Mouse (Mus musculus) forebrain, embryonic 15.5 days (tissue): ENCODE results near the gene Nab2. TPM values are rescaled to one million over a fixed set of nuclear protein-coding genes. Genes with fewer than 3 reads are reported as not detected.

Source experiments
- ATAC-seq: fragments of 200-750 bp; cut with Nextera tagmentation; replicated peaks from 2 replicates; pipeline ENCODE4 v1.8.0; 2017; ENCODE audit warnings: mild to moderate bottlenecking, moderate TSS enrichment, moderate library complexity
- H3K27ac ChIP-seq: fragments of 300-500 bp; sonication (generic); replicated peaks from 2 replicates; pipeline ENCODE4 v1.5.1; 2015; ENCODE audit warnings: mild to moderate bottlenecking, inconsistent platforms
- H3K27me3 ChIP-seq: fragments of 300-500 bp; sonication (generic); 2 replicates; pipeline ENCODE4 v1.6.1; 2015; ENCODE audit warnings: inconsistent platforms
- H3K36me3 ChIP-seq: fragments of 300-500 bp; sonication (generic); 2 replicates; pipeline ENCODE4 v1.6.1; 2015; ENCODE audit warnings: mild to moderate bottlenecking, inconsistent platforms
- H3K4me1 ChIP-seq: fragments of 300-500 bp; sonication (generic); 2 replicates; pipeline ENCODE4 v1.6.1; 2015; ENCODE audit warnings: inconsistent platforms
- H3K4me2 ChIP-seq: fragments of 300-500 bp; sonication (generic); replicated peaks from 2 replicates; pipeline ENCODE4 v1.6.1; 2015; ENCODE audit warnings: mild to moderate bottlenecking, inconsistent platforms
- H3K4me3 ChIP-seq: fragments of 300-500 bp; sonication (generic); 2 replicates; pipeline ENCODE4 v1.5.1; 2015; ENCODE audit warnings: mild to moderate bottlenecking, inconsistent platforms
- H3K9ac ChIP-seq: fragments of 300-500 bp; sonication (generic); replicated peaks from 2 replicates; pipeline ENCODE4 v1.6.1; 2015; ENCODE audit warnings: mild to moderate bottlenecking, inconsistent platforms
- H3K9me3 ChIP-seq: fragments of 300-500 bp; sonication (generic); 2 replicates; pipeline ENCODE4 v1.6.1; 2016; ENCODE audit warnings: inconsistent platforms
- WGBS: fragments of 180-500 bp; shearing (Covaris S2); methylation state at CpG from one replicate; pipeline ENCODE4 v1.1.7; 2015; ENCODE audit warnings: mixed read lengths; 5-methylcytosine and 5-hydroxymethylcytosine counted together
- polyA plus RNA-seq: library from polyadenylated mRNA; unstranded; fragments of >200 nt; fragmentation: Nextera tagmentation; extraction: Ambion mirVana; gene quantifications from 2 replicates; pipeline ENCODE4 v1.2.1, GENCODE M21; 2015

Nab2 gene
- polyA plus RNA-seq, 1 experiment from 2014 or later, result 2.9 TPM

GRCm38 (mm10) chr10:127691053-127691452, 22.7 kb upstream of the Nab2 start:
- Histone ChIP-seq H3K4me3 (no peak overlapping the region), H3K36me3 (peaks cover 4% of the 10 kb centered on the region), H3K9ac (no peak overlapping the region), H3K9me3 (no peaks in the 10 kb centered on the region), H3K27me3 (no peaks in the 10 kb centered on the region), H3K4me2 (no peak overlapping the region), H3K4me1 (no peaks in the 10 kb centered on the region), H3K27ac (no peak overlapping the region)
- ATAC-seq, result no peak
- whole genome bisulfite sequencing, result 33% methylated on average over 1 of the region's 1 CpGs

- Histone ChIP-seq H3K27ac (no peak overlapping the region), H3K4me1 (peaks cover 8% of the 10 kb centered on the region), H3K9ac (no peak overlapping the region), H3K36me3 (no peaks in the 10 kb centered on the region), H3K27me3 (no peaks in the 10 kb centered on the region), H3K4me2 (no peak overlapping the region), H3K9me3 (no peaks in the 10 kb centered on the region), H3K4me3 (no peak overlapping the region)
- WGBS, result 90% methylated on average over 6 of the region's 6 CpGs
- ATAC-seq, result no peak
Measured at GRCm38 (mm10) chr10:127682886-127683285, 14.5 kb upstream of the Nab2 start.

DNA sequence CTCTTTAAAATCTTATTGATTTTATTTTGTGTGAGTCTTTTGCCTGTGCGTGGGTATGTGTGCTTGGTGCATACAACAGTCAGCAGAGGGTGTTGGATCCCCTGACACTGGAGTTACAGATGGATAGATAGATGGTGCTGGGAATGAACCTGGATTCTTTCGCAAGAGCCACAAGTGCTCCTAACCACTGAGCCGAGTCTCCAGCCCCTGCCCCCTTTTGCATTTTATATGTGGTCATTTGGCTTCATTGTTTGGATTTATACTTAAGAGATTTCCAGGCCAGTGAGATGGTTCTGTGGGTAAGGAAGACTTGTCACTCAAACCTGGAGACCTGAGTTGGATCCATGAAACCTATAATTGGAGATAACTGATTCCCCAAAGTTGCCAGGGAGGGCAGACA, 11.5 kb upstream of the Nab2 start:
- no peak overlapping the region for H3K4me3 ChIP-seq
- H3K9ac ChIP-seq, result no peak overlapping the region
- no peaks in the 10 kb centered on the region for H3K36me3 ChIP-seq
- peaks cover 19% of the 10 kb centered on the region for H3K4me1 ChIP-seq
- no peaks in the 10 kb centered on the region for H3K27me3 ChIP-seq
- no peaks in the 10 kb centered on the region for H3K9me3 ChIP-seq
- no peak for ATAC-seq
- no peak overlapping the region for H3K4me2 ChIP-seq
- no peak overlapping the region for H3K27ac ChIP-seq
- WGBS, result 91% methylated on average over 3 of the region's 3 CpGs

GRCm38 (mm10) chr10:127679208-127679607, 10.8 kb upstream of the Nab2 start:
- no peak overlapping the region for H3K9ac ChIP-seq

DNA sequence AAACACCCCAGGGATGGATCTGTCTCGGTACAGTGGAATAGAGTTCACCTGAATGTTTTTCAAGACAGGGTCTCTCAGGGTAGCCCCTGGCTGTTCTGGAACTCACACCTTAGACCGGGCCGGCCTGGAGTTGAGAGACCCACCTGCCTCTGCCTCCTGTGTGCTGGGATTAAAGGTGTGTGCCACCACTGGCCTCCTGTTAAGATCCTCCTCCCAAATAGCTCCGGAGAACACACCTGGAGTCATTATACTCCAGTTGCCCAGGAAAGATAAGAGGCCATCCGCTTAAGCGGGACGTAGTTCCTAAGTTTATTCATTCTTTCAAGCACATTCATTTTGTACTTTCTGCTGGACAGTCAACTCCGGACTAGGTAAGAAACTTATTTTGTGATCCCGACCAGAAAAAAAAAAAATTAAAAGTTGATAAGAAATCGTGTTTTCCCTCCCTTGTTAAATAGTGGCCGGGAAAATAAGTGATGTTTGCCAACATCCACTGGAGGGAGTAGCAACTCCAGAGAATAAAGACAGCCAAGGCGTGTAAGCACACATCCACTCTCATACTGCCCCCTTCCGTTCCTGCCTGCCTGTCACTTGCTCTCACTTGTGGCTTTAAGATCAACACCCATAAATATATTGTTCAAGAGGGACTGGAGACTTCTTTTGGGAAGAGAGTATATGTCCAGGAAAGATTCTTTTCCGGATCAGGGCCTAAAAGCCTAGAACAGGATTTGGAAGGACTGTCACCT, 9.4 kb upstream of the Nab2 start:
- Histone ChIP-seq H3K9ac (peak overlapping the region; percentile 73), H3K27ac (no peak overlapping the region), H3K36me3 (no peaks in the 10 kb centered on the region), H3K4me3 (peak overlapping the region; percentile 77), H3K9me3 (no peaks in the 10 kb centered on the region), H3K27me3 (no peaks in the 10 kb centered on the region), H3K4me2 (peak overlapping the region; percentile 73), H3K4me1 (peaks cover 19% of the 10 kb centered on the region)
- 13% methylated on average over 14 of the region's 14 CpGs for WGBS
- peak; percentile 6; the same call in 1 of the 2 replicates for ATAC-seq

More at GRCm38 (mm10) chr10:127679208-127679607, 10.8 kb upstream of the Nab2 start:
- Histone ChIP-seq H3K36me3 (no peaks in the 10 kb centered on the region), H3K27me3 (no peaks in the 10 kb centered on the region), H3K27ac (no peak overlapping the region), H3K4me2 (no peak overlapping the region), H3K4me1 (peaks cover 19% of the 10 kb centered on the region), H3K4me3 (no peak overlapping the region), H3K9me3 (no peaks in the 10 kb centered on the region)
- WGBS, result 88% methylated on average over 1 of the region's 1 CpGs
- no peak for ATAC-seq

DNA sequence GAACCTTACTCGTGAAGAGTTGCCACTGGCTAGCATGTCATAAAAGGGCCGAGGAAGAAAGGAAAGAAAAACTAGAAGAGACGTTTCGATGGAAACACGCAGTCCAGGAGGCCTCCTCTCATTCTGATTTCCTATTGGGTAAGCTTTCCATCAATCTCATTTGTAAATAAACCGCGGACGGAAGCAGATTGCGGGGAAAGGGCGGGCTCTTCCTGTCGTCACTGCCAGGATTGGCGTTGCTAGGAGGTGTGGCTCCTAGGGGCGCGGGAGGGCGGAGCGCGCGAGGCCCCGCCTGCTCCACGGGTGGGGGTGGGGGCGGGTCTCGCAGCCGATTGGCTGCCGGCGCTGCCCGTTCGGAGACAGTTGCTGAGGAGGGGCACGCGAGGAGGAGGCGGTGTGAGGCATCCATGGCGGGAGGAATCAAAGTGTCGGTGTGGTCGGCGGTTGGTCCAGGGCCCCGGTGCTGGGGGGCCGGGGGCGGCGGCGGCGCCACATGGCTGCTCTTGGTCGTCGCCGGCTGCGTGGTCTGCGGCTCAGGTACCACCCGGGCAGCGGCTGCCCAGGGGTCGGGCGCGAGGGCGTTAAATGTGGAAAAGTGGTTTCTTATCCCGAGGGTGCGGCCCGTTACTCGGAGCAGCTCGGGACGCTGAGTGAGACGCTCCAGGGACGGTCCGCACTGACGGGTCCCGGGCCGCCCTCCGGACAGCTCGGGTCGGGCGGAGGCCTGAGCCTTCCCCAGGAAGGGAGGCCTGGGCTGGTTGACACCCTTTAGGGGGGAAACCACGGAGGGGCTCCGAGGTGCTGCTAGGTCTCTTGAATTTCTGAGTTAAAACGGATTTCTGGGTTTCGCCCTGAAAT, 8.6 kb upstream of the Nab2 start:
- under 1% methylated on average over 71 of the region's 71 CpGs for WGBS
- Histone ChIP-seq H3K36me3 (no peaks in the 10 kb centered on the region), H3K9ac (peak overlapping the region; percentile 73), H3K4me3 (peak overlapping the region; percentile 77), H3K27ac (peak overlapping the region; percentile 78), H3K4me1 (peaks cover 19% of the 10 kb centered on the region), H3K9me3 (no peaks in the 10 kb centered on the region), H3K27me3 (no peaks in the 10 kb centered on the region), H3K4me2 (peak overlapping the region; percentile 73)
- peak; percentile 97 for ATAC-seq

GRCm38 (mm10) chr10:127675859-127676398, 7.6 kb upstream of the Nab2 start:
- Histone ChIP-seq H3K9ac (peak overlapping the region; percentile 45), H3K4me3 (peak overlapping the region; percentile 77), H3K4me1 (peaks cover 19% of the 10 kb centered on the region), H3K27ac (peak overlapping the region; percentile 78), H3K4me2 (peak overlapping the region; percentile 56), H3K9me3 (no peaks in the 10 kb centered on the region), H3K27me3 (no peaks in the 10 kb centered on the region), H3K36me3 (no peaks in the 10 kb centered on the region)
- no peak for ATAC-seq
- WGBS, result 52% methylated on average over 5 of the region's 5 CpGs

DNA sequence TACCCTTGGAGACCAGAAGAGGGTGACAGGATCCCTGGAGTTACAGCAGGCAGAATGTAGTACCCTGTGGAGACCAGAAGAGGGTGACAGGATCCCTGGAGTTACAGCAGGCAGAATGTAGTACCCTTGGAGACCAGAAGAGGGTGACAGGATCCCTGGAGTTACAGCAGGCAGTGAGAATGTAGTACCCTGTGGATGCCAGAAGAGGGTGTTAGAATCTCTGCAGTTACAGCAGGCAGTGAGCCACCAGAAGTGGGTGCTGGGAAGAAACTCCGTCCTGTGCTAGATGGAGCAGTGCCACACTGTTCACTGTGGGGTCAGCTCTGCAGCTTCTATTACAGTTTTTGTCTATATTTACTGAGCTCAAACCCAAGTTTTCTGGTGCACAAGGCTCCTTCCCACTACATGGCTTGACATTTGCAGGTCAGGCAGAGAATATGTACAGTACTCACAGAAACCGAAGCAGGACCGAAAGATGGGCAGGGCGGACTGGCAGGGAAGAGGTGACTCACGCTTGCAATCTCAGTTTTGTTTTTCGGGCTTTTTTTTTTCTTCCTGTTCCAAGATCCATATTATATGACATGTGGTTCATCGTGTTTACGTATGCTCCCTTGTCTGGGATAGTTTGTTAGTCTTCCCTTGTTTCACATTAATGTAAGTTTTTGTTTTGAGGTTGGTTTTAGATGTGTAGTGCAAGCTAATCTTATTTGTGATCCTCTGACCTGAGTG, 6.6 kb upstream of the Nab2 start:
- Histone ChIP-seq H3K4me2 (no peak overlapping the region), H3K36me3 (no peaks in the 10 kb centered on the region), H3K27me3 (no peaks in the 10 kb centered on the region), H3K4me1 (peaks cover 19% of the 10 kb centered on the region), H3K9me3 (no peaks in the 10 kb centered on the region), H3K4me3 (no peak overlapping the region), H3K9ac (no peak overlapping the region), H3K27ac (0 out of 2 replicates have a peak overlapping the region, but pooled peaks have one; percentile 40)
- WGBS, result 85% methylated on average over 8 of the region's 8 CpGs
- no peak for ATAC-seq

GRCm38 (mm10) chr10:127674046-127674655, 5.8 kb upstream of the Nab2 start:
- ATAC-seq, result no peak
- H3K9ac ChIP-seq, result no peak overlapping the region
- 92% methylated on average over 6 of the region's 6 CpGs for WGBS
- no peaks in the 10 kb centered on the region for H3K27me3 ChIP-seq
- H3K27ac ChIP-seq, result no peak overlapping the region
- no peak overlapping the region for H3K4me2 ChIP-seq
- no peak overlapping the region for H3K4me3 ChIP-seq
- H3K9me3 ChIP-seq, result no peaks in the 10 kb centered on the region
- H3K36me3 ChIP-seq, result no peaks in the 10 kb centered on the region
- peaks cover 18% of the 10 kb centered on the region for H3K4me1 ChIP-seq

DNA sequence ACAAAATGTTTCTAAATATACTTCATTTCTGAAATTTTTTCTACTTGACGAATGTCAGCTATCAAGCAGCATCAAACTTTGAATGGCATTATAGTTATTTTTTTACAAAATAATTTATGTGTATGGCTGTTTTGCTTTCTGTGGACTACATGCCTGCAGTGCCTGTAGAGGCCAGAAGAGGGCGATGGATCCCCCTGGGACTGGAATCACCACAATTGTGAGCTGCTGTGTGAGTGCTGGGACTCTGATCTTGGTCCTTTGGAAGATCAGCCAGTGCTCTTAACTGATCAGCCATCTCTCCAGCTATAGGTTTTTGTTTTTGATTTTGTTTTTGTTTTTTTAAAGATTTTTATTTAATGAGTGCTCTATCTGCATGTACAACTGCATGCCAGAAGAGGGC, 2.9 kb upstream of the Nab2 start:
- Histone ChIP-seq H3K9ac (no peak overlapping the region), H3K4me3 (no peak overlapping the region), H3K9me3 (no peaks in the 10 kb centered on the region), H3K36me3 (no peaks in the 10 kb centered on the region), H3K27ac (no peak overlapping the region), H3K27me3 (peaks cover 9% of the 10 kb centered on the region; the same call in 1 of the 2 replicates), H3K4me2 (no peak overlapping the region), H3K4me1 (peaks cover 33% of the 10 kb centered on the region)
- no peak for ATAC-seq
- WGBS, result 47% methylated on average over 2 of the region's 2 CpGs

GRCm38 (mm10) chr10:127670185-127670584, 1.8 kb upstream of the Nab2 start:
- ATAC-seq, result no peak
- no peak overlapping the region for H3K4me3 ChIP-seq
- WGBS, result 91% methylated on average over 2 of the region's 2 CpGs

More at GRCm38 (mm10) chr10:127670185-127670584, 1.8 kb upstream of the Nab2 start:
- Histone ChIP-seq H3K27me3 (peaks cover 19% of the 10 kb centered on the region), H3K9ac (no peak overlapping the region), H3K4me2 (no peak overlapping the region), H3K9me3 (no peaks in the 10 kb centered on the region), H3K27ac (no peak overlapping the region), H3K4me1 (peaks cover 40% of the 10 kb centered on the region), H3K36me3 (no peaks in the 10 kb centered on the region)
